Mouse (Mus musculus) neural tube, embryonic 11.5 days (tissue): Measurements from ENCODE around the gene Cx3cr1. TPM values are rescaled to one million over a fixed set of nuclear protein-coding genes. Genes with fewer than 3 reads are reported as not detected.

ENCODE experiments used
- ATAC-seq: fragments of 200-750 bp; cut with Nextera tagmentation; 2 replicates; pipeline ENCODE4 v1.8.0; 2017; ENCODE audit warnings: moderate number of reproducible peaks, mild to moderate bottlenecking, moderate TSS enrichment, moderate library complexity; ENCODE audit not compliant: insufficient read depth, low FRiP score, low TSS enrichment
- DNase-seq: peaks from one replicate; pipeline ENCODE4 v3.0.0-alpha.2; 2015; ENCODE audit warnings: low spot score
- H3K27ac ChIP-seq: fragments of 300-500 bp; sonication (generic); 2 replicates; pipeline ENCODE4 v1.5.1; 2014; ENCODE audit warnings: low read depth, mild to moderate bottlenecking, low read length
- H3K27me3 ChIP-seq: fragments of 300-500 bp; sonication (generic); 2 replicates; pipeline ENCODE4 v1.6.1; 2014; ENCODE audit warnings: mild to moderate bottlenecking, low read length, mixed read lengths; ENCODE audit not compliant: control insufficient read depth, insufficient read depth
- H3K36me3 ChIP-seq: fragments of 300-500 bp; sonication (generic); 2 replicates; pipeline ENCODE4 v1.6.1; 2014; ENCODE audit warnings: mild to moderate bottlenecking, low read length, moderate library complexity, mixed read lengths; ENCODE audit not compliant: control insufficient read depth, insufficient read depth
- H3K4me1 ChIP-seq: fragments of 300-500 bp; sonication (generic); 2 replicates; pipeline ENCODE4 v1.6.1; 2014; ENCODE audit warnings: low read length, mixed read lengths; ENCODE audit not compliant: control insufficient read depth, insufficient read depth
- H3K4me2 ChIP-seq: fragments of 300-500 bp; sonication (generic); 2 replicates; pipeline ENCODE4 v1.6.1; 2014; ENCODE audit warnings: low read depth, mild to moderate bottlenecking, moderate library complexity
- H3K4me3 ChIP-seq: fragments of 300-500 bp; sonication (generic); 2 replicates; pipeline ENCODE4 v1.5.1; 2014; ENCODE audit warnings: low read depth, low read length
- H3K9ac ChIP-seq: fragments of 300-500 bp; sonication (generic); 2 replicates; pipeline ENCODE4 v1.6.1; 2014; ENCODE audit warnings: mild to moderate bottlenecking, low read length
- H3K9me3 ChIP-seq: fragments of 300-500 bp; sonication (generic); 2 replicates; pipeline ENCODE4 v1.6.1; 2016; ENCODE audit warnings: low read length; ENCODE audit not compliant: control insufficient read depth
- WGBS: fragments of 180-500 bp; shearing (Covaris S2); extraction: QIAGEN DNeasy Blood & Tissue Kit; methylation state at CpG from one replicate; pipeline ENCODE4 v1.1.7; 2014; 5-methylcytosine and 5-hydroxymethylcytosine counted together
- polyA plus RNA-seq: library from polyadenylated mRNA; unstranded; fragments of >200 nt; fragmentation: Nextera tagmentation; extraction: Ambion mirVana; gene quantifications from 2 replicates; pipeline ENCODE4 v1.2.1, GENCODE M21; 2014

Gene Cx3cr1
- polyA plus RNA-seq, 1 experiment from 2014 or later: 2.9 TPM

DNA sequence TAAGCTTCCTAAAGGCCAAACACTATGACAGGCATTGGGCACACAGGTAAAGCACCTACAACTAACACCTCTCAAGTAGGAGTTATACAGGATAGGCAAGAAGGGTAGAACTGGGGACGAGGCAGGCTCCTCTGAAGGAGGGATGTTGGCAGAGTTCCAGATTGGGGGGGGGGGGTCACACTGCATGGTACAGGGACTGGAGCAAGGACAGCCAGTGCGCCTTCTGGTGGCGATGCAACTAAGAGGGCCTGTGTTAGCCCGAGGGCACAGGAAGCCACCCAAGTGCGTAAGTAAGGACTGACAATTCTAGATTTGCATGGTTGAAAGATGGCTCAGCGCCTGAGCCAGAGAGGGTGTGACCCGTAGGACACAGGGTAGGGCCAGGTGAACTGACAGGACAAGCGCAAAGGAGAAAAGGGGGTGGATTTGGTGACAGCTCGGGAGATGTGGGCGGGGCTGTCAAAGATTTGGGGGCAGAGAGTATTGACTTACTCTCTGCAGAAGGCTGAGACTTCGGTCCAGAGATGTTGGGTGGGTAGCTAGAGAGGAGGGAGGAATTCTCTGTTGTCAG is 87.4 kb downstream of the Cx3cr1 start:
- ATAC-seq (peak; percentile 40; the same call in 1 of the 2 replicates), DNase-seq (peak; percentile 51)
- no peak overlapping the region for H3K9ac ChIP-seq
- H3K4me3 ChIP-seq: peak overlapping the region; percentile 56
- no peaks in the 10 kb centered on the region for H3K9me3 ChIP-seq
- H3K27me3 ChIP-seq: peaks cover 8% of the 10 kb centered on the region
- H3K4me1 ChIP-seq: peaks cover 34% of the 10 kb centered on the region
- peak overlapping the region; percentile 93 for H3K4me2 ChIP-seq
- peak overlapping the region; percentile 80; the same call in 1 of the 2 replicates for H3K27ac ChIP-seq
- H3K36me3 ChIP-seq: no peaks in the 10 kb centered on the region
- 5% methylated on average over 11 of the region's 11 CpGs for WGBS

DNA sequence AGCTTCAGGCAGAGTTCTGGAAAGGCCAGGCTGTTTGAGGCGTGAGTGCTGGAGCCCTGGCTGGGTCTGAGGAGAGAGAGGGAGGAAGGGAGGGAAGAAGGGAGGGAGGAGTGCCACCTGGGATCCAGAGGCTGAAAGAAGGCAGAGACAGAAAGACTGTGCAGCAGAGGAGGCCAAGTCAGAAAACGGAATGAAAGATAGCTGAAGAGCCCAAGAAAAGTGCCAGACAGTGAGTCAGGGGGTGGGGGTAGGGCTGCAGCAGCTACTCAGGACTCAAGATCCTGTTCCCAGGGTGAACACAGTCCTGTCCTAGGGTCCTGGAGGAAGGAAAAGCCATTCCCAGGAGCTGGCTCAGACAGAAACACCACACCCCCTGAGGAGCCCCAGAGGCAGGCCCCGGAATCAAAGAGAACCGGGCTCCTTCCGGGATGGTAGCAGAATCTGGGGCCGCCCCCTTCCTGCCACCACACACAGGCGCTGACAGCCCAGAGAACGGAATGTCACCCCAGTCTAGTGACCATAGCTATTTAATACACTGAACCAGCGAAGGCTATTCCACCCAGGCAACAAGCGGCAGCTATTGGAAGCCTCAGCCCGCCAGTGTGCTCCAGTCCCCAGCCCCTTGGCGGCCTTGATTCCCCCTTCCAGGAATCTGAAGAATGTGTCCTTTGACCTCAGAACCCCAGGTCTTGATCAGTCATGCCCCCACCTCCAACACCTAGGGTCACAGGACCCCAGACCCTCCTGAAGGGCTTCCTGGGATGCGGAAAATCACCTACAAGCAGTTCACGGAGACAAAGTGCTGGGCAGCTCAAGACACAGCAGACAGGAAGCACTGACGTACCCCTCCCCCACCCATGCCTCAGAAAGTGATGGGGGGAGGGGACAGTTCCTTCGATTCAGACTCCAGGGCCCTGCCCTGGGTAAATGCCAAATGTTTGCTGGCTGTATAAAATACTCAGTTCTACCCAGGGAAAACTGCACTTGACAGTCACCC is 88.2 kb downstream of the Cx3cr1 start:
- H3K4me3 ChIP-seq: peak overlapping the region; percentile 24
- WGBS: 1% methylated on average over 16 of the region's 16 CpGs
- no peaks in the 10 kb centered on the region for H3K9me3 ChIP-seq
- peaks cover 34% of the 10 kb centered on the region for H3K4me1 ChIP-seq
- peaks cover 8% of the 10 kb centered on the region for H3K27me3 ChIP-seq
- H3K9ac ChIP-seq: peak overlapping the region; percentile 44
- peak; percentile 73 for DNase-seq
- no peaks in the 10 kb centered on the region for H3K36me3 ChIP-seq
- peak overlapping the region; percentile 93 for H3K4me2 ChIP-seq
- H3K27ac ChIP-seq: peak overlapping the region; percentile 80
- ATAC-seq: peak; percentile 31; the same call in 1 of the 2 replicates

DNA sequence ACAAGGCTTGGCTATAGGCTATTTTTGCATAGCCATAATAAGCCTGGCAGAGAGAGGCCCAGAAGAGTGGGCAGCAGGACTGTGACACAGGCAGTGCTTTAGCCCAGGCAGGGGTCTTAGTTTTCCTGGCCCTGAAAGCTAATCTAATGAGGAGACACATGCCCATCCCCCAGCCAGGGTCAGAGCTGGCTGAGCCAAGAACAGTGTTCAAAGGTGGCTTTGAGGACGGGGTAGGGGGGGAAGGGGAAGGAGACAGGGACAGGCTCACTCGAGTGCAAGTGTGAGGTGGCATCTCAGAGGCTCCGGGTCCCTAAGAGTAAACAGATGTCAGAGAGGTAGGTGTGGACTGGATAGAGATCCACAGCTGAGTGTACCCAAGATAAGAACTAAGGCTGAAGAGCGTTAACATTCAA is 88.9 kb downstream of the Cx3cr1 start:
- WGBS: 4% methylated on average over 4 of the region's 4 CpGs

DNA sequence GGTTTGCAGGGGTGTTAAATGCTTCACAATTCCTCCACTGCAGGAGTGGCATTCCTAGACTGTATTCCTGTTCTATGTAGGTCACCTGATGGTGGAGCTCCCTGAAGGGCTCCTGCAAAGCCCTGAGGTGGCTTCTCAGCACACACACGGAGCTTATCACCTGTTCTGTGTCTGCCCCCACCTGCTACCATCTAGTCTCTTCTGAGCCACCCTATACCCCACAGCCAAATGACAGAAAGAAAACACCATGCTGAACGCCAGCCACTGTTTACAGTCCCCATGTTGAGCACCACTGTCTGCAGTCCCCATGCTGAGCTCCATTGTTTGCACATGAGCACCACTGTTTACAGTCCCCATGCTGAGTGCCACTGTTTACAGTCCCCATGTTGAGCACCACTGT is 89.9 kb downstream of the Cx3cr1 start:
- Histone ChIP-seq H3K36me3 (no peaks in the 10 kb centered on the region), H3K4me1 (peaks cover 34% of the 10 kb centered on the region), H3K9me3 (no peaks in the 10 kb centered on the region), H3K27me3 (peaks cover 8% of the 10 kb centered on the region), H3K27ac (no peak overlapping the region), H3K9ac (no peak overlapping the region), H3K4me2 (no peak overlapping the region), H3K4me3 (no peak overlapping the region)
- no peak for DNase-seq
- WGBS: 59% methylated on average over 2 of the region's 2 CpGs
- ATAC-seq: no peak

More for the DNA sequence above, 88.9 kb downstream of the Cx3cr1 start:
- Histone ChIP-seq H3K4me3 (no peak overlapping the region), H3K36me3 (no peaks in the 10 kb centered on the region), H3K4me1 (peaks cover 34% of the 10 kb centered on the region), H3K27ac (peak overlapping the region; percentile 80), H3K4me2 (peak overlapping the region; percentile 93), H3K27me3 (peaks cover 8% of the 10 kb centered on the region), H3K9me3 (no peaks in the 10 kb centered on the region), H3K9ac (peak overlapping the region; percentile 44; the same call in 1 of the 2 replicates)
- ATAC-seq (no peak), DNase-seq (no peak)

DNA sequence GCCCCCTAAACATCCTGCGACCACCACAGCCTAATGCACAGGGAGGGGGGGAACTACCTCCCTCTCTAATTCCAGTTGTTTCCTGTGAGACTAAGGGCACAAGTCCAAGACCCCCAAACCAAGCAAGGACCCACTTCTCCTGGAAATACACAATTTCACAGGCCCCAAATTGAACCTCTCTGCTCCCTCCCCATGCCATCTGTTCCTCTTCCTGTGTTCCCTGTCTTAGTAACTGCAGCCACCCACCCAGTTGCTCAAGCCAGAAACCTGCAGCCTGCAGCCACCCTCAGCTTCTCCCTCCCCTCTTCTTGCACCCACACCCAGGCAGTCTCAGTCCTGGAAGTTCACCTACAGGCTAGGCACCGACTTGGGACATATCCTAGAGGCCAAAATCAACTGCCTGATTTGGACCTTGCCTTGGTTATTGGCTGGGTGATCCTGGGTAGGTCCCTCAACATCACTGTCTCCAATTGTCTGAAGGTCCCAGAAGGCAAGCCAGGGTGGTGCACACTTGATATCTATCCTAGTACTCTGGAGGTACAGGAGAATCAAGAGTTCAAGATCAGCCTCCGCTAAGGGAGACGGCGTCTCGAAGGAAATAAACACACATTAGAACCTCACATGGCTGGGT is 90.8 kb downstream of the Cx3cr1 start:
- Histone ChIP-seq H3K4me2 (no peak overlapping the region), H3K4me1 (peaks cover 34% of the 10 kb centered on the region), H3K36me3 (no peaks in the 10 kb centered on the region), H3K27ac (no peak overlapping the region), H3K27me3 (peaks cover 8% of the 10 kb centered on the region), H3K4me3 (no peak overlapping the region), H3K9me3 (no peaks in the 10 kb centered on the region), H3K9ac (no peak overlapping the region)
- ATAC-seq (no peak), DNase-seq (no peak)
- 86% methylated on average over 6 of the region's 6 CpGs for WGBS

DNA sequence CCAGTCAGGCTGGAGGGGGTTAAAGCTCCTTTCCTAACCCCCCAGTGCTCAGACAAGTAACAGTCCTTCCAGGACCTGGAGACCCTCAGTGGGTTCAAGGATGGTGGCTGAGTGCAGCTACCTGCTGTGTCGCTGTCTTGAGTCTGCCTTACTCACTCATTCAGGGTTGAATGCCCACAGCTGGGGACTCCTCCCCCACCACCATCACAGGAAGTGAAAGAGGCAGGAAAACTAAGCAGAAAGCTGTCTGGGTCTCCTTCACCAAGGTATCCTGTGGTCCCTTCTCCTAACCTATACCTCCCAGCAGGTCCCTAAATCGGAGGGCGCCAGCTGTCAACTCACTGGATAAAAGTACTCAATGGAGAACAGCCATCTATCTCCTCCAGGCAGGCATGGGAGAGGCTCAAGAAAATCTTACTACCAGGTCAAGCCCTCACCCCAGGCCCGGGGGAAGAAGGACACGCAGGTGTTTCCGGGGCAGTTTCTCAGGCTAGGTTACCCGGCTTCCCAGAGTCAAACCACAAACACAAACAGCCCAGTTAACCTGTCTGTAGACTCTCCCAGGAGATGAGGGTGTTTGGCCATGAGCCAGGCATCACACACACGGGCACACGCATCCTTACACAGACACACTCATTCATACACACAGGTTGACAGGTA is 91.4 kb downstream of the Cx3cr1 start:
- Histone ChIP-seq H3K27me3 (peaks cover 8% of the 10 kb centered on the region), H3K9me3 (no peaks in the 10 kb centered on the region), H3K4me2 (no peak overlapping the region), H3K9ac (no peak overlapping the region), H3K4me3 (no peak overlapping the region), H3K36me3 (0 out of 2 replicates have a peak, but pooled peaks cover 2% of the 10 kb centered on the region), H3K4me1 (peaks cover 32% of the 10 kb centered on the region), H3K27ac (no peak overlapping the region)
- ATAC-seq (no peak), DNase-seq (no peak)
- 53% methylated on average over 9 of the region's 9 CpGs for WGBS

GRCm38 (mm10) chr9:119977557-119978060 is 92.1 kb downstream of the Cx3cr1 start:
- Histone ChIP-seq H3K9ac (no peak overlapping the region), H3K27ac (no peak overlapping the region)
- DNase-seq: no peak

More at GRCm38 (mm10) chr9:119977557-119978060, 92.1 kb downstream of the Cx3cr1 start:
- Histone ChIP-seq H3K4me3 (no peak overlapping the region), H3K27me3 (peaks cover 2% of the 10 kb centered on the region; the same call in 1 of the 2 replicates), H3K36me3 (0 out of 2 replicates have a peak, but pooled peaks cover 2% of the 10 kb centered on the region), H3K4me2 (no peak overlapping the region), H3K4me1 (peaks cover 26% of the 10 kb centered on the region), H3K9me3 (no peaks in the 10 kb centered on the region)
- no peak for ATAC-seq
- 45% methylated on average over 5 of the region's 5 CpGs for WGBS
